Mouse (Mus musculus) retina, postnatal 7 days (tissue): ENCODE data around the gene Runx3.
"Not testable (repeated sequence)": the region's sequence is repeated elsewhere in the genome, so short reads cannot be mapped to it uniquely, and the experiment has no call there.

ENCODE experiments used
- DNase-seq: peaks from one replicate; pipeline ENCODE4 v3.0.0-alpha.2; 2012; ENCODE audit warnings: low read depth, low spot score

The Runx3 gene

GRCm38 (mm10) chr4:135169096-135169495 lies 48.6 kb downstream of the Runx3 start:
- no peak for DNase-seq

- no peak for DNase-seq
Measured at GRCm38 (mm10) chr4:135169501-135169900, 49.0 kb downstream of the Runx3 start.

GRCm38 (mm10) chr4:135171304-135171875 lies 50.9 kb downstream of the Runx3 start:
- DNase-seq = no peak

- no peak for DNase-seq
Measured at GRCm38 (mm10) chr4:135175406-135176120, 55.1 kb downstream of the Runx3 start.

GRCm38 (mm10) chr4:135177568-135177967 lies 57.1 kb downstream of the Runx3 start:
- no peak for DNase-seq

GRCm38 (mm10) chr4:135179077-135179481 lies 58.6 kb downstream of the Runx3 start:
- no peak for DNase-seq

- DNase-seq = no peak
Measured at GRCm38 (mm10) chr4:135181819-135182218, 61.4 kb downstream of the Runx3 start.

GRCm38 (mm10) chr4:135184277-135184676 lies 63.8 kb downstream of the Runx3 start:
- not testable (repeated sequence) for DNase-seq

- DNase-seq = no peak
Measured at GRCm38 (mm10) chr4:135189452-135190008, 69.1 kb downstream of the Runx3 start.

GRCm38 (mm10) chr4:135190364-135190763 lies 69.9 kb downstream of the Runx3 start:
- DNase-seq = no peak

- no peak for DNase-seq
Measured at GRCm38 (mm10) chr4:135191185-135191584, 70.7 kb downstream of the Runx3 start.

- DNase-seq = no peak
Measured at GRCm38 (mm10) chr4:135191604-135192003, 71.2 kb downstream of the Runx3 start.

- no peak for DNase-seq
Measured at GRCm38 (mm10) chr4:135192841-135193240, 72.4 kb downstream of the Runx3 start.

- no peak for DNase-seq
Measured at GRCm38 (mm10) chr4:135197857-135198256, 77.4 kb downstream of the Runx3 start.

- DNase-seq = no peak
Measured at GRCm38 (mm10) chr4:135201771-135202170, 81.3 kb downstream of the Runx3 start.

GRCm38 (mm10) chr4:135203279-135203678 lies 82.8 kb downstream of the Runx3 start:
- no peak for DNase-seq

GRCm38 (mm10) chr4:135203806-135204560 lies 83.5 kb downstream of the Runx3 start:
- DNase-seq = no peak

GRCm38 (mm10) chr4:135204666-135205065 lies 84.2 kb downstream of the Runx3 start:
- no peak for DNase-seq

GRCm38 (mm10) chr4:135205254-135205653 lies 84.8 kb downstream of the Runx3 start:
- DNase-seq = no peak

GRCm38 (mm10) chr4:135205711-135206600 lies 85.5 kb downstream of the Runx3 start:
- peak; percentile 74 for DNase-seq

GRCm38 (mm10) chr4:135209846-135210245 lies 89.4 kb downstream of the Runx3 start:
- DNase-seq = no peak
